Mouse (Mus musculus) gastrocnemius, adult 18-20 months (tissue): Measurements from ENCODE around the gene Nr5a2. TPM values are rescaled to one million over a fixed set of nuclear protein-coding genes. Genes with fewer than 3 reads are reported as not detected.

Source experiments
- DNase-seq: peaks from one replicate; pipeline ENCODE4 v3.0.0; 2021; ENCODE audit warnings: low spot score
- total RNA-seq, 2 experiments: library from RNA; stranded (reverse); gene quantifications; 2 replicates each; pipeline ENCODE4 v1.2.3; 2021

Nr5a2 gene
- total RNA-seq, 2 experiments from 2014 or later = 0.16 to 0.21 TPM

- no peak for DNase-seq
Measured at GRCm38 (mm10) chr1:136948511-136949275, 11.6 kb downstream of the Nr5a2 start.

GRCm38 (mm10) chr1:136948127-136948422, 12.2 kb downstream of the Nr5a2 start:
- no peak for DNase-seq

GRCm38 (mm10) chr1:136947394-136948126, 12.7 kb downstream of the Nr5a2 start:
- no peak for DNase-seq

- DNase-seq = no peak
Measured at GRCm38 (mm10) chr1:136946806-136947393, 13.3 kb downstream of the Nr5a2 start.

GRCm38 (mm10) chr1:136946404-136946803, 13.8 kb downstream of the Nr5a2 start:
- no peak for DNase-seq

GRCm38 (mm10) chr1:136945876-136946275, 14.4 kb downstream of the Nr5a2 start:
- no peak for DNase-seq

GRCm38 (mm10) chr1:136945426-136945825, 14.8 kb downstream of the Nr5a2 start:
- no peak for DNase-seq

GRCm38 (mm10) chr1:136940603-136941002, 19.6 kb downstream of the Nr5a2 start:
- no peak for DNase-seq

GRCm38 (mm10) chr1:136939220-136939619, 21.0 kb downstream of the Nr5a2 start:
- no peak for DNase-seq

- no peak for DNase-seq
Measured at GRCm38 (mm10) chr1:136935960-136936324, 24.3 kb downstream of the Nr5a2 start.

- no peak for DNase-seq
Measured at GRCm38 (mm10) chr1:136935316-136935959, 24.8 kb downstream of the Nr5a2 start.

- no peak for DNase-seq
Measured at GRCm38 (mm10) chr1:136934051-136934450, 26.2 kb downstream of the Nr5a2 start.

GRCm38 (mm10) chr1:136931026-136931425, 29.2 kb downstream of the Nr5a2 start:
- no peak for DNase-seq

GRCm38 (mm10) chr1:136929743-136930142, 30.5 kb downstream of the Nr5a2 start:
- no peak for DNase-seq

GRCm38 (mm10) chr1:136927428-136927827, 32.8 kb downstream of the Nr5a2 start:
- DNase-seq = no peak

- DNase-seq = no peak
Measured at GRCm38 (mm10) chr1:136926026-136926425, 34.2 kb downstream of the Nr5a2 start.

GRCm38 (mm10) chr1:136920089-136920488, 40.2 kb downstream of the Nr5a2 start:
- DNase-seq = no peak

- DNase-seq = peak; percentile 4
Measured at GRCm38 (mm10) chr1:136918791-136919190, 41.5 kb downstream of the Nr5a2 start.

GRCm38 (mm10) chr1:136915438-136915837, 44.8 kb downstream of the Nr5a2 start:
- DNase-seq = peak; percentile 3

GRCm38 (mm10) chr1:136911996-136912395, 48.3 kb downstream of the Nr5a2 start:
- no peak for DNase-seq

GRCm38 (mm10) chr1:136911594-136911860, 48.7 kb downstream of the Nr5a2 start:
- no peak for DNase-seq
